Mouse (Mus musculus): ENCODE measurements at regions not wholly inside any gene's neighbourhood (a gene's known extent, or its start where the extent isn't known, plus 50 kb on each side); places are given as distances from the start of the nearest gene placed in this dataset.

DNA sequence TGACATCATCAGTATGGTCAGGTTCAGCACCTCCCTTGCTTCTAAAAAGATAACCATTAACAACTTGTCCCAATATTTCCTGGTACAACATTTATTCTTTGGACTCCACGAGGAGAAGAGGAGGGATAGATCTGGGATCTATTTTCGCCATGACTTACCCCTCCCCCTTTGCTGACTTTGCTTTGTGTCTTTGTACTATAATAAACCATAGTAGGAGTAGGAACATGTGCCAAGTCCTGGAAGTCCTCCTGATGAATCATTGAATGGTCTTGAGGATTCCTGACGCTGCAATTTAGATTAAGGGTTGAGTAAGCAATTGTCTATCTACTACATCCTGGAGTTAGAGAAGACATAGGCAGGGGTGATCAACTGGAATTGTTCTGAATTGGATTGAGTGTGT, 71.2 kb downstream of the Rbm11 start:
- H3K27me3 ChIP-seq (ENCODE audit: insufficient read depth, low read length) = no peaks in the 10 kb centered on the region
- 84% methylated on average over 3 of the region's 3 CpGs for WGBS
- no peak for DNase-seq (ENCODE audit: low spot score)
- H3K36me3 ChIP-seq (ENCODE audit: insufficient read depth, low read length) = no peaks in the 10 kb centered on the region
- no peak overlapping the region for H3K4me3 ChIP-seq (ENCODE audit: low read depth, low read length)
- no peak overlapping the region for H3K27ac ChIP-seq (ENCODE audit: low read depth, low read length)
- H3K4me2 ChIP-seq (ENCODE audit: low read depth, low read length, poor library complexity, severe bottlenecking) = no peak overlapping the region
- no peak for ATAC-seq (ENCODE audit: low FRiP score)
- H3K9me3 ChIP-seq (ENCODE audit: low read length) = no peaks in the 10 kb centered on the region
- no peaks in the 10 kb centered on the region for H3K4me1 ChIP-seq (ENCODE audit: insufficient read depth, low read length)
- no peak for TF ChIP-seq CTCF (IDR thresholded peaks at IDR 0.05)
- H3K9ac ChIP-seq (replicated peaks; ENCODE audit: low read length, poor library complexity, severe bottlenecking) = no peak overlapping the region

DNA sequence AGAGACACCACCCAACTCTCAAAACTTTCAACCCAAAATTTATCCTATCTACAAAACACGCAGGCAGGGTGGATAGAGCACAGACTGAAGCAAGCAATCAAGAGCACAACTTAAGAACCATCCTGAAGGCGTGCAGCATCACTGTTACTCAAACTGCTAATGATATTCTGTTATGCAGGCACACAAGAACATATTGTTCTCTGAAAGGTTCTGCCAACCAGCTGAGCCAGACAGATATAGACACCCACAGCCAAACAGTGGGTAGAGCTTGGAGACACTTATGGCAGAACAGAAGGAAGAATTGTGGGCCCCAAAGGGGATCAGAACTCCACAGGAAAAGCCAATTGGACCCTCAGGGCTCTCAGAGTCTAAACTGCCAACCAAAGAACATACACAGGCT, 74.9 kb downstream of the Rbm11 start:
- no peak for TF ChIP-seq CTCF (IDR thresholded peaks at IDR 0.05)
- H3K4me1 ChIP-seq (ENCODE audit: insufficient read depth, low read length) = no peaks in the 10 kb centered on the region
- DNase-seq (ENCODE audit: low spot score) (no peak), ATAC-seq (ENCODE audit: low FRiP score) (no peak)
- H3K4me2 ChIP-seq (ENCODE audit: low read depth, low read length, poor library complexity, severe bottlenecking) = no peak overlapping the region
- no peaks in the 10 kb centered on the region for H3K9me3 ChIP-seq (ENCODE audit: low read length)
- H3K36me3 ChIP-seq (ENCODE audit: insufficient read depth, low read length) = no peaks in the 10 kb centered on the region
- H3K9ac ChIP-seq (replicated peaks; ENCODE audit: low read length, poor library complexity, severe bottlenecking) = no peak overlapping the region
- WGBS = 95% methylated on average over 2 of the region's 2 CpGs
- H3K27ac ChIP-seq (ENCODE audit: low read depth, low read length) = no peak overlapping the region
- no peak overlapping the region for H3K4me3 ChIP-seq (ENCODE audit: low read depth, low read length)
- no peaks in the 10 kb centered on the region for H3K27me3 ChIP-seq (ENCODE audit: insufficient read depth, low read length)

DNA sequence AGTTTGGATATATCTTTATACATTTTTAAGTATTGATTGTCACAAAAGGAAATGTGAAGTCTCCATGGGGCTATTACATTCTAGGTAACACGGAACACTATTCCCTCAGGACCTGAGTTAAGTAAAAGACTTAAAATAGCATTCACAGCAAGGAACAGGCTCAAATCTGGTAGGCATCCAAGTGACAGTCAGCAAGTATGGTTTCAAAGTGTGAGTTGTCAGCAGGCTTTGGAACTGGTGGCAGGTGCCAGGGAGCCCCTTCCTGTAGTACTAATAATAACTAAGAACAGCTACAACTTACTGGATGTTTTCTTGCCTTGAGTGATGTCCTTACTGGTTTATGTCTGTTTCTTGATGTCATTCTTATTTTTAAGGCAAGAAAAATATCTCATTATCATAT, 79.5 kb downstream of the Rbm11 start:
- DNase-seq (ENCODE audit: low spot score) = no peak
- no peak overlapping the region for H3K4me2 ChIP-seq (ENCODE audit: low read depth, low read length, poor library complexity, severe bottlenecking)
- H3K27me3 ChIP-seq (ENCODE audit: insufficient read depth, low read length) = no peaks in the 10 kb centered on the region
- ATAC-seq (ENCODE audit: low FRiP score) = no peak
- H3K9ac ChIP-seq (replicated peaks; ENCODE audit: low read length, poor library complexity, severe bottlenecking) = no peak overlapping the region
- 61% methylated on average over 1 of the region's 1 CpGs for WGBS
- H3K4me3 ChIP-seq (ENCODE audit: low read depth, low read length) = no peak overlapping the region
- H3K27ac ChIP-seq (ENCODE audit: low read depth, low read length) = no peak overlapping the region
- H3K4me1 ChIP-seq (ENCODE audit: insufficient read depth, low read length) = no peaks in the 10 kb centered on the region
- no peaks in the 10 kb centered on the region for H3K9me3 ChIP-seq (ENCODE audit: low read length)
- no peaks in the 10 kb centered on the region for H3K36me3 ChIP-seq (ENCODE audit: insufficient read depth, low read length)
- no peak for TF ChIP-seq CTCF (IDR thresholded peaks at IDR 0.05)

GRCm38 (mm10) chr16:75675871-75676270, 83.2 kb downstream of the Rbm11 start:
- H3K27me3 ChIP-seq (ENCODE audit: insufficient read depth, low read length) = no peaks in the 10 kb centered on the region
- H3K9me3 ChIP-seq (ENCODE audit: low read length) = no peaks in the 10 kb centered on the region
- no peak overlapping the region for H3K4me2 ChIP-seq (ENCODE audit: low read depth, low read length, poor library complexity, severe bottlenecking)
- peak; percentile 89 for DNase-seq (ENCODE audit: low spot score)
- no peak overlapping the region for H3K9ac ChIP-seq (replicated peaks; ENCODE audit: low read length, poor library complexity, severe bottlenecking)
- H3K36me3 ChIP-seq (ENCODE audit: insufficient read depth, low read length) = no peaks in the 10 kb centered on the region
- ATAC-seq (ENCODE audit: low FRiP score) = peak; percentile 63; the same call in 1 of the 2 replicates
- no peak overlapping the region for H3K4me3 ChIP-seq (ENCODE audit: low read depth, low read length)
- H3K27ac ChIP-seq (ENCODE audit: low read depth, low read length) = no peak overlapping the region
- H3K4me1 ChIP-seq (ENCODE audit: insufficient read depth, low read length) = no peaks in the 10 kb centered on the region
- TF ChIP-seq CTCF (IDR thresholded peaks at IDR 0.05) = peak; percentile 86
- WGBS = 66% methylated on average over 2 of the region's 2 CpGs

DNA sequence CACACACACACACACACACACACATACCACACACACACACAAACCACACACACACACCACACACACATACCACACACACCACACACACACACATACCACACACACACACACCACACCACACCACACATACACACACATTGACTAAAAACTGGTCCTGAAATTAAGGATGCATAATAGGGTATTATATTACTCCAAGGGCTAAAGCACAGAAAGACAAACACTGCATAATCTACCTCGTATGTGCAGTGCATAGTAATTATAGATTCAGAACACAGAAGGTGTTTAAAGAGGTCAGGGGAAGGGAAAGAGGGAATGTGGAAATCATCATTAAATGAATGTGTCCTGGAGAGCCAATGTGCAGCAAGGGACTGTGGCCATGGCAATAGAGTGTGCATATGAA, 84.5 kb downstream of the Rbm11 start:
- no peaks in the 10 kb centered on the region for H3K36me3 ChIP-seq (ENCODE audit: insufficient read depth, low read length)
- DNase-seq (ENCODE audit: low spot score) = no peak
- no peak overlapping the region for H3K27ac ChIP-seq (ENCODE audit: low read depth, low read length)
- 16% methylated on average over 1 of the region's 1 CpGs for WGBS
- no peaks in the 10 kb centered on the region for H3K9me3 ChIP-seq (ENCODE audit: low read length)
- H3K4me3 ChIP-seq (ENCODE audit: low read depth, low read length) = no peak overlapping the region
- no peak overlapping the region for H3K4me2 ChIP-seq (ENCODE audit: low read depth, low read length, poor library complexity, severe bottlenecking)
- TF ChIP-seq CTCF (IDR thresholded peaks at IDR 0.05) = no peak
- no peak overlapping the region for H3K9ac ChIP-seq (replicated peaks; ENCODE audit: low read length, poor library complexity, severe bottlenecking)
- no peak for ATAC-seq (ENCODE audit: low FRiP score)
- H3K4me1 ChIP-seq (ENCODE audit: insufficient read depth, low read length) = no peaks in the 10 kb centered on the region
- no peaks in the 10 kb centered on the region for H3K27me3 ChIP-seq (ENCODE audit: insufficient read depth, low read length)
